Mouse (Mus musculus) left cerebral cortex, postnatal 14 days (tissue): Measurements from ENCODE around the gene Gphn. TPM values are rescaled to one million over a fixed set of nuclear protein-coding genes. Genes with fewer than 3 reads are reported as not detected.
A peak's percentile ranks its signal among the peaks of the same experiment; 100 is the strongest.

Experiments used
- DNase-seq, 2 experiments: peaks; one replicate each; pipeline ENCODE4 v3.0.0; 2021 to 2022; ENCODE audit warnings: low spot score in 2 of 2, mixed read lengths in 1 of 2
- intact Hi-C: fragments of 180-260 bp; cut with DNase I; formaldehyde crosslinking; loops from one replicate; pipeline ENCODE4 v1.15.1; 2025
- long read RNA-seq, 2 experiments: library from polyadenylated mRNA; stranded (forward); transcript quantifications; one replicate each; pipeline ENCODE4 v2.0.0; 2021
- total RNA-seq, 2 experiments: library from RNA; stranded (reverse); gene quantifications; 2 replicates each; pipeline ENCODE4 v1.2.3; 2021

Gene Gphn
- 10 to 100 TPM; 68.8 to 71.9 TPM for total RNA-seq
- long read RNA-seq, experiment 1, transcript Gphn-202 (23 exons, 3,300 nt) = major isoform, 9 of 122 reads
- long read RNA-seq, experiment 1, partial matches to known transcripts = 11 of 122 reads
- long read RNA-seq, experiment 1, other reads (novel, unspliced or antisense) = 101 of 122 reads
- long read RNA-seq, experiment 2, transcript Gphn-202 (23 exons, 3,300 nt) = major isoform, 7 of 76 reads
- long read RNA-seq, experiment 2, partial matches to known transcripts = 5 of 76 reads
- long read RNA-seq, experiment 2, other reads (novel, unspliced or antisense) = 64 of 76 reads

DNA sequence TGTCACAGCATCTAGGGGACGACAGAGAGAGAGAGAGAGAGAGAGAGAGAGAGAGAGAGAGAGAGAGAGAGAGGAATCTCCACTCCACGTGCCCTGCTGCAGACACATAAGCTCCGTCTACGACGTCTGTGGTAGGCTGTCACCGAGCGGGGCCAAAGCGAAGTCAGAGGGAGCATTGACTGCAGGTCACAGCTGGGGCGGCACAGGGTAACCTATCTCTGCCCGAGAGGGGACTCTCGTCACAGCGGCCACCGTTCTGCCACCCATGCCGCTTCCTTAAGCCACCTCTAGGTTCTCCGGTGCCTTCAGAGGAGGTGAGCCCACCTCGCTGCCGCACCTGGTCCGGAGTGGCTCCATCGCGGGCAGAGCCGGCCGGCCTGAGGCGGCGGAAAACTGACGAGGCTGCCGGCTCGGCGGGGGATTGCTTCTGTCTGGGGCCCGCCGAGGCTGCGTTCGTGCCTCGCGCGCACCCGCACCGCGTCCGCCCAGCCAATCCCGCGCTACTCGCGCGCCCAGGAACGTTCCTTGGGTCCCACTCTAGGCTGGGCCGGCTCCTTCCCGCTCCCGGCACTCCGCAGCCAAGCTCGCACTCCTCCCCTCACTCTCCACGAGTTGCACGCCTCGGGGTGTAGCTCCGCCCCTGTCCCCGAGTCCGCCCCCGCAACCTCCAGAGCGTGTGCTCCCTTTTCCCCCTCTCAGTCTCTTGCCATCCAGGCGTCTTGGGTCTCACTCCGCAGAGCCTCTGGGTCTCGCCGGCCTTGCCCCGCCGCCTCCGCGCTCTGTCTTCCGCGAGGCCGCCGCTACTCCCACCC is at the start of gene Gphn:
TSS of gene Gphn (plus strand) at position 673 of the 812 bp plus-strand sequence.
- intact Hi-C loops = loop anchor here (10.0 kb wide), 1 partner anchor 519 kb away; the partner anchor contains the start of gene Mpp5
- peak; percentile 93 to 95 for DNase-seq

DNA sequence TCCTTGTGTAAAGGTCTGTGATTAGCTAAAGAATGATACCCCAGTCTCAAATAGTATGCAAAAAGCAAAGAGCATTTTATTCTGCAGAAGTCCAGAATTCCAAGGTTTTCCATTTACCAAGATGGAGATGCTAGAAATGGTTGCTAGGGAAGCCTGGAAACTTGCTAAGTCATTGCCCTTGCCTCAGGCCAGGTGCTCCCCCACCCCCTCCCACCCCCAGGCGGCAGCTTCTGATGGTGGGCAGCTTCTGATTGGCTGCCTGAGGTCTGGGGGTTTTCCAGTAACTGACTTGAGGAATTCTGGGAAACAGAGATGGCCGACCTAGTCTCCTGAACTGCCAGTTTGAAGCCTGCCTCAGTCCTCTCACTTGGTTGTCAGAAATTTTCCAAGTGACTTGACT is 44.7 kb upstream of the Gphn start:
- intact Hi-C loops = no loop called here
- DNase-seq = no peak

DNA sequence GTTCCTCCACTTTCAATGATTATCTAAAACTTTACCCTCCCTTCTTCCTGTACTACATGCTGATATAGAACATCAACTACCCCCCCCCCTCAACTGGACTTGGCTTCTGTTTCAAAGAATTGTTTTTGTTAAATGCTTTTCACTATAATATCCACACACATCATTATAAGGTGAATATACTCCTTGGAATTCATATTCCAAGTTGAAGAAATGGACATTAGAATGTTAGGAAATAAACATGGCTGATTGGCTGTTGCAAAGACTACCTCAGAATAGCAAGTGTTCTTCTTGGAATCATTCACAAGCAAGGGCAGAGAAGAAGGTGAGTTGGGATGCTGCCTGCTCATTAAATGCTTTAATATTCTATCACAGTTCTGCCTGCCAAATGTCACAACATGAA is 32.2 kb upstream of the Gphn start, which contains the start of gene Gm6657:
TSS of gene Gm6657 (plus strand) at position 301 of the 400 bp plus-strand sequence.
- DNase-seq = no peak
- intact Hi-C loops = no loop called here

DNA sequence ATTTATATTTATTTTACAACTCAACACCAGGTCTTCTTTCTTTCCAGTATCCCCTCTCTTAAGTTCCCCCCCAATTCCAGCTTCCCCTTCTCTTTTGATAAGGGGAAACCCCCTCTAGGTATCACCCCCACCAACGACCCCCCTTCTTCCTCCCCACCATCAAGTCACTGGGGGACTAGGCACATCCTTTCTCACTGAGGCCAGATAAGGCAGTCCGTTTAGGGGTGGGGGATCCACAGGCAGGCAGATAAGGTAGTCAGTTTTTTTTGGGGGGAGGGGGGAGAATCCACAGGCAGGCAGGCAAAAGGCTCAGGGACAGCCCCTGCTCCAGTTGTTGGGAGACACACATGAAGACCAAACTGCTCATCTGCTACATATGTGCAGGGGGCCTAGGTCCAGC is 30.8 kb upstream of the Gphn start:
- DNase-seq = no peak
- intact Hi-C loops = no loop called here

DNA sequence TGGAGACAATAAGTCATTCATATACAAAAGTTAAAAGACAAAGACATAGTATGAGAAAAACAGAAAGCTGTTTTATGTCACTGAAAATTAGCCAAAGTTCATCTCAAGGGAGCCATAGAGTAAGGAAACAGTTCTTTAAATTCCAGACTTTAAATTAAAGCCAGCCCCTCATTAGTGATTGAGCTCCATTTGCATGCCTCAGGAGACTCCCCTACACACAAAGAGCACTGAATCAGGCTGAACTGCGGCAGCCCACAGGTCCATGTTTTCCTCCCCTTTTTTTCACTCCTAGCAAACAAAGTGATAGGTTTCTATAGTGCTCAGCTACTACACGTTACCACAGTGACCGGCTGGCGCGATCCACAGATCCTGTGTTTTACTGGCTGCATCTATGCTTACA is 22.5 kb upstream of the Gphn start:
- intact Hi-C loops = loop anchor here (10.0 kb wide), 1 partner anchor 621 kb away; no protein-coding TSS in a partner anchor
- peak in 1 of 2 experiments; percentile 13 for DNase-seq

DNA sequence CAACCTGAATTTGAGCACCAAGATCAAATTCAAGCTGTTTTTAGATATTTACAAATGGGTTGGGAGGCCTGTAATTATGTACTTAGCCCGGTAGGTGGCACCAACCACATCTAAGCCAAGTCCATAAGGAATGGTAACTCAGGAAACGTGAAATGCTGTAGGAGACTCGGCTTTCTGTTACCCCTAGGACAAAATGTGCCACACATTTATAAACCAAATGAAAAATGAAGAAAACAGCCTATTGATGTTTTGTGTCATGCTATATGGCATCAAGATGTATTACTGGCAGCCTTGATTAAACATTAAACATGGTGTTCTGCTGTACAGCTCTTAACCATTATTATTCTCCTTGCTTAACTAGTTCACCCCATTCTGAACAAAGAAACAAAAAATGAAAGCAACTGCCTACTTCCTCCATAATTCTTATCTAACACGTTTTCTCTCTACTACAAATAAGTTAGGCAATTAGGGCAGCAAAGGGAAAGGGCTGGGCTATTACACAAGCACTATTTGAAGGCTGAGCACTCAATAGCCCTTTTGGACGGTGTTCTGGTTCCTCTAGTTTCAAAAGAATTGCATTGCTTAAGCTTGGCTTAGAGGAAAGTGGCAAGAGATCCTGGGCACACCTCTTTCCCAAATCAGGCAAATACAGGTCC is 20.1 kb upstream of the Gphn start:
- DNase-seq = peak; percentile 40 to 59
- intact Hi-C loops = loop anchor here (10.0 kb wide), 1 partner anchor 619 kb away; no protein-coding TSS in a partner anchor

DNA sequence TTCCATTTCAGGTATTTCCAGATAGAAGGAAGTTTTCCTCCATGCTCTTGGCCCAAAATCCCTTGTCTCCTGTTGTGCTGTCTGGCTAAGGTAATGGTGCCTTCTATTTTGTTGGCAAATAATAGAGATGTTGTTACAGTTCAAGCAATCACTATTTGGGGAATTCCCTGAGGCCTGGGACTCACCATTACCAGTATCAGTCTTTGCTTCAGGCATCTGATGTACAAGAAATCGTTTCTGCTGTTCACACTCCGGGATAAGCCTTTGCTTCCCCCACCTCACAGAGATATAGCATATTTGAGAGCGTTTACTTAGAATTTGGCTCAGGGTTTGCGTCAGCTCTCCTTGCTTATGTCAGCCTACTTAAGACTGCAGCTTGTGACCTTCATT is 19.6 kb upstream of the Gphn start:
- intact Hi-C loops = loop anchor here (10.0 kb wide), 1 partner anchor 618 kb away; no protein-coding TSS in a partner anchor

DNA sequence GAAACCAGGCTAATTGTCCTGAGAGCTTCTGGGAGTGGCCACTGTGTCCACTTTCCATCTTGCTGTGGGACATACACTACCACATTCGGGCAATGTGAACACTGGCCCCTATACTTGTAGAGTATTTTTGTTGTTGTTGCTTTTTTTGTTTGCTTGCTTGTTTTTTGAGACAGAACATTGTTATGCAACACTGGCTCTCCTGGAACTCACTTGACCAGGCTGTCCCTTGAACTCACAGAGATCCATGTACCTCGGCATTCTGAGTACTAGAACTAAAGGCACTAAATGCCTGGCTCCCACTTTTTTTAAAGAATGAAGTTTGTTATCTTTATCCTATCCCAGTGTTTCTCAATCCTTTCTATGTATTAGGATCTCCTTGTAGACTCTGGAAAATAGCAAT is 16.3 kb upstream of the Gphn start:
- DNase-seq = no peak
- intact Hi-C loops = loop anchor here (10.0 kb wide), 1 partner anchor 615 kb away; no protein-coding TSS in a partner anchor

More for the DNA sequence above, 19.6 kb upstream of the Gphn start:
- DNase-seq = no peak

DNA sequence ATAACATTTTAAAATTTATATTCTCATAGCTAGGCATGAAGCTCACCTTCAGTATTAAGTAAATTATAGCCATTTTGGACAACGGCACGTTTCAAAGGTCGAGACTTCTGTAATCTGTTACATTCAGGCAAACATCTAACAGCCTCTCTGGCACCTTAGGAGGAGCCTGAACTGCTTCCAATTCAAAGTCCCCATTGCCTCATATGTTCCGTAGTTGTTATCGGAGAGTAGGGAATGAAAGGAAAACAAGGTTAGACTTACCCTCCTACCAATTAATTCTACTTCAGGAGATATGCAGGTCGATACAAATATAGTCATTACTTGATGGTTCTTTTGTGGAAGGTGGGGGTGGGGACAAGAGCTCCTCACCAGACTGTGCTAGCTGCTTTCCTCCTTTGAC is 10.7 kb upstream of the Gphn start:
- intact Hi-C loops = no loop called here
- DNase-seq = no peak

DNA sequence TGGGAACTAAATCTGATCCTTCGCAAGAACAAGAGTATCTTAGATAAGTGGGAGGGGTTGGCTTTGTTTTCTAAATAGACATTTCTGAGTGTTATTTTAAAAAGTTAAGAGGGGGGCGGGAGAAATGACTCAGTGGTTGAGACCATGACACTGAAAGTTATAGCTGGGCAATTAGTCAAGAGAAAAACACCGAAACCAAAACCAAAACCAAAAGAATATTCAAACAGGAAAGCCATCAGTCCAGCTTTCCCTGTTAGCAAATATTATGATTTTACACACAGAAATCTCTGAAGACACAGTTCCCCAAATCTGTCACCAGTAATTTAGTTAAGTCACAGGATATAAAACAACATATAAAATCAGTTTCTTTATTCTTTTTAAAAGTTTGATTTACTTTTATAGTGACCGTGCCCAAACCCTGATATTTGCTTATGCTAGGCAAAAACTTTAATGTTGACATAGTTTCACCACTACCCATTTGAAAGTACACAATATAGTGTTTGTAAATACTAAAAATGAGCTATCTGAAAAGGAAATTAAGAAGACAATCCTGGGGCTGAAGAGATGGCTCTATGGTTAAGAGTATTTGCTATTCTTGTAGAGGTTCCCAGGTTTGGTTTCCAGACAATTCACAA is 6.9 kb upstream of the Gphn start:
- intact Hi-C loops = no loop called here
- DNase-seq = no peak

DNA sequence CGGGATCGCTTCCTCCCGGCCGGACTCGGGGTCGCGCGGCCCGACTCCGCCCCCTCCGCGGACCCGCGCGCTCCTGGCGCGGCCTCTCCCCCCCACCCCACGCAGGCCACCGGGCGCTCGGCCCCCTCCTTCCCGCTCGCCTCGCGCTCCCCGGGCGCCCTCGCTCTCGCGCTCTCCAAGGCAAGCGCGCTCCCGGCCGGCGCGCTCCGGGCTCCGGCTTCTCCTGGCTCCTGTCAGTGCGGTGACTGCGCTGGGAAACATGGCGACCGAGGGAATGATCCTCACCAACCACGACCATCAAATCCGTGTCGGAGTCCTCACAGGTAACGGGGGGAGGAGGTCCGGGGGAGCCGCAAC is 318 bp downstream of the Gphn start:
- intact Hi-C loops = loop anchor here (10.0 kb wide), 1 partner anchor 518 kb away; the partner anchor contains the start of gene Mpp5
- DNase-seq = peak; percentile 87 to 88

DNA sequence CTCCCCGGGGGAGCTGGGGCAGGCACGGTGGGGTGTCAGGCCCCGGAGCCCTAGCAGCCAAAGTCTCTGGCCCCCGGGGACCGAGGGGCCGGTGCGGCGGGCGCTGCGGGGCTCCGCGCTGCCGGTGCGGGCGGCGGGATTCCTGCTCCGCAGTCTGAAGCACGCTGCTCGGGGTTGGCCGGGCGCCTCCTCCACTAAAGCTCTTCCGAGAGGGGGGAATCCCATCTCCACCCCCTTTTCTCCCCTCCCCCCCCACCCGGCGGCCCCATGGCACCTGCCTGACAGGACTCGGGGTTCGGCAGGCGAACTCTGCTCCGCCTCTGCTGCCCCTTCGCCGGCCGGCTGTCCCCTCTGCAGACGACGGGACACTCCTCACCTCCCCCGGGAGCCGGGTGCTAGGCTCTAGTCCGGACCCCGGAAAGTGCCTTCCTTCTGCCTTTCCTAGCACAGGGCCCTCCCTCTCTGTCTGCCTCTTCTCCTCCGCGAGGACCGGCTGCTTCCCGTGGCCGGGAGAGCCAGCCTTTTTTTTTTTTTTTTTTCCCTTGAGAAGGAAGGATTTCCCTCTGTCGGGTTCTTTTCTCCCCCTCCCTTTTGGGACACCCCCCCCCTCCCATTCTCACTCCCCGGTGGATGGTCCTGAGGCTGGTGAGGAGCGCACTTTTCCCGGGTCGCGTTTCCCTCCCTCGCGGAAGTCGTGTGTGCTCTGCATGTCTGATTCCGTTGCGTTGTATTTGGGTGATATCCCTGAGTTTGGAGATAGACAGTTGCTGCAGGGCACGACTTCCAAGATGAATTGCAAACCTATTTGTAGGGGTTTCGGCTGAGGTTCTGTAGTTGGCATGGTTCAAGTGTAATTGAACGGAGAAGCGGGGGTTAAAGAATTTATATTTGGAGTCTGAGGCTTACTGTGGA is 1.1 kb downstream of the Gphn start:
- intact Hi-C loops = loop anchor here (10.0 kb wide), 1 partner anchor 518 kb away; the partner anchor contains the start of gene Mpp5
- peak; percentile 33 to 47 for DNase-seq

DNA sequence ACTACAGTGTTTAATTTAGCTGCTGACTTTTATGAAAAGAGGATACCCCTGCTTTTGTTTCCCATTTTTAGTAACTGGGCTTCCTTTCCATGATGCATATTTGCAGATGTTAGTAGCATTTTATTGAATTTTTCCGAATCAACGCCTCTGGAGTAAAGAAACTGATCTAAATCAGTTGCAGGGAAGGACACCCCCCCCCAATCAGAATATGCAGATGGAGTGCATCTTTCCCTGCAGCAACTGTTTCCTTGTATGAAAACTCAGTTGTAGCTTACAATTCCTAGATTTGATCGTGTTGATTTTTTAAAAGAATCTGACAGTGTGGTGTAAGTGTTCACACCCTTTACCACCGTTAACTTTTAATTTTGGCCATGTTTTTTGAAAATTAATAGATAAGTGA is 2.0 kb downstream of the Gphn start:
- intact Hi-C loops = loop anchor here (10.0 kb wide), 1 partner anchor 517 kb away; the partner anchor contains the start of gene Mpp5
- DNase-seq = no peak

DNA sequence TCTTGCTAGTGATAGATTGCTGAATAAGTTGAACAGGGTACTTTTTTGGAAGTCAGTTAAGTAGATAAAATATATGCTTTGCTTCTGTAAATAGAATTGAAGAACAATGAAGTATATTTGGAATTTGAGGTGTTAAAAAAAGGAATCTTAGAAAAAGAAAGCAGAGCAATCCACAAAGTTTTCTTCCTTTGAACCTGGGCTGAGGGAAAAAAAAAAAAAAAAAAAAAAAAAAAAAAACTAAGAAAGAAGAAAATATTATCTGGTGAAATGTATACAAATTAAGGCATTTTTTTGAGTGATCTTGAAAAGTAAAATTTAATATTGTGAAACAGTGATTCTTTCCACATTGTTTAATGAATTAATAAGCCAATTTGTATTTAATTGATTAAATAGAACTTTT is 6.4 kb downstream of the Gphn start:
- intact Hi-C loops = no loop called here
- DNase-seq = no peak

DNA sequence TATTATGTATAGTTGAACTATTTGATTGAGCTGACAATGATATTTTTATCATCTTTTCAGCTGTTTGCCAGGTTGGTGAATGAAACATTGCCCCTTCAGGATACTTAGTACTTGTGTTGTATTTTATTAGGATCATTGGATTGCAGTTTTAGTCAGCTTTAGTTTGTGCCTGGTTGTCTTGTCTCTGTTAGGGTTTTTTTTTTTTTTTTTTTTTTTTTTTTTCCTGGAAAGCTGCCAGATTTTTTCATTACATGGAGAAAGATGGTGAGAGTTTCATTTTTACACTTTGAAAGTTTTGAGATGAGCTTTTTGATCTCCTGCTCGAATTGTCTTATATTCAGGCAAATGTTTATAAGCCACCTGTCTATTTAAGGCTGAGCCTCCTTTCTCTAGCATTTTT is 22.2 kb downstream of the Gphn start:
- intact Hi-C loops = no loop called here
- DNase-seq = no peak

DNA sequence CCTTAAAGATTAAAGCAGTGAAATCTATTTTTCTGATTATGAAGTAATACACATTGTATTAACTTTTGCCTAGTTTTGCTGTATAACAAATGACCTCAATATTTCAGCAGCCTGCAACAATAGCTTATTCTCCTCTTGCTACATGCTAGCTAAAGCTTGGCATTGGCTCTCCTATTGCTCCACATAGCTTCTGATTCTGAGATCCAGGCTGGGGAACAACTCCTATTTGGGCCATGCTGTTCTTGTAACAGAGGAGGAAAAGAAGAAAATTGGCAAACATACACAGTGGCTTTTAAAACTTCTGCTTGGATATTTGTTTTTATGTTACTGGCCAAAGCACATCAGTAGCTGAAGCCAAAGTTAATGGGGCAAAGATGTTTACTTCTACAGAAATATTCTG is 23.0 kb downstream of the Gphn start:
- peak in 1 of 2 experiments; percentile 6 for DNase-seq
- intact Hi-C loops = no loop called here

DNA sequence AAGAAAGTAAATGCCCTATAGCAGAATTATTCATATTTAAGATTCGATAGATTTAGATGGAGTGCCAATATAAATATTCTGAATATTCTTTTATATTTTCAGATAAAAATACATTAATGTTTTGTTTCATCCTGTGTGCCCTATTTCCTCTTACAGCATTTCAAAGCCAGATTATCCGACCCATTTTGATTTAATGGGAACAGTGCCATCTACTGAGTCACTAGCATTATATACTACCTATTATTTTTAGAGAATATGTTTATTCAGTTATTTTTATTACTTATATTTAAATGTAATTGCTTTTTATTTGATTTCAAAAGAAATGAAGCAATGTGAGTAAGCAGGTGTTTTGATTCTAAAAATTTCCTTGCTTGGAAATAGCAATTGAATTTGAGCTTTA is 51.2 kb downstream of the Gphn start:
- DNase-seq = no peak
- intact Hi-C loops = no loop called here

DNA sequence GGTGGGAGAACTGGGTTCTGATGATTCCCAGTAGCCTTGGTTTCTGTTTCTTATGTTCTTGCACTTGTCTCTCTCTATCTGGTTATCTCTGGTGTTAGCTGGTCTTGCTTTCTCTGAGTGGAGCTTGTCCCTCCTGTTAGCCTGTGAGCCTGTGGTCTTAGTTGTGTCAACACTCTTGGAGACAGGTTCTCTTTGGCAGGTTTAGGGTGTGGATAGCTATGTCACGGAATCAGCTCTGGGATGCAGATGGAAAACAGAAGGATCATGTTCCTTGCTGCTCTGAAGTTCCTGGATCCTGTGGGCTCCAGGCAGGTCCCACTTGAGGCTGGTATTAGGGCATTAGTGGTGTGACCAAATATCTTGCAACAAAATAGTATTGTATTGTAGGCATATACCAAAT is 64.2 kb downstream of the Gphn start:
- intact Hi-C loops = no loop called here
- DNase-seq = no peak
